Mouse (Mus musculus): Measurements from ENCODE around the gene Rft1. TPM values are rescaled to one million over a fixed set of nuclear protein-coding genes. Genes with fewer than 3 reads are reported as not detected.

Rft1 gene
- total RNA-seq, 2 experiments from 2014 or later: 10.2 to 11.2 TPM

GRCm38 (mm10) chr14:30719514-30719913 is 65.4 kb downstream of the Rft1 start:
- DNase-seq (ENCODE audit: low spot score in 2 of 2): no peak

- no peak for DNase-seq (ENCODE audit: low spot score in 2 of 2)
Observed at GRCm38 (mm10) chr14:30721850-30722249, 67.7 kb downstream of the Rft1 start.

GRCm38 (mm10) chr14:30722406-30722805 is 68.2 kb downstream of the Rft1 start:
- DNase-seq (ENCODE audit: low spot score in 2 of 2): no peak

GRCm38 (mm10) chr14:30731896-30732295 is 77.7 kb downstream of the Rft1 start:
- DNase-seq (ENCODE audit: low spot score in 2 of 2): no peak

GRCm38 (mm10) chr14:30734665-30735064 is 80.5 kb downstream of the Rft1 start:
- DNase-seq (ENCODE audit: low spot score in 2 of 2): no peak

GRCm38 (mm10) chr14:30735810-30736209 is 81.7 kb downstream of the Rft1 start:
- DNase-seq (ENCODE audit: low spot score in 2 of 2): no peak

- DNase-seq (ENCODE audit: low spot score in 2 of 2): no peak
Observed at GRCm38 (mm10) chr14:30736413-30736812, 82.3 kb downstream of the Rft1 start.

Other genes starting within 250 kb of the Rft1 start
- 10 to 100 TPM; 19.0 to 20.1 TPM for gene Dcp1a, start 174.8 kb upstream of the Rft1 start, total RNA-seq (2021)
- 10 to 100 TPM; 50.9 to 52.4 TPM for gene Cacna1d, start 162.9 kb upstream of the Rft1 start, total RNA-seq (2021)
- 100 to 1,000 TPM; 208 to 226 TPM for gene Tkt, start 106.0 kb upstream of the Rft1 start, total RNA-seq (2021)
- gene Prkcd, start 28.1 kb upstream of the Rft1 start, total RNA-seq (2021): 10 to 100 TPM; 37.2 to 38.6 TPM
- 10 to 100 TPM; 22.8 to 25.2 TPM for gene Sfmbt1, start 60.5 kb downstream of the Rft1 start, total RNA-seq (2021)
- 10 to 100 TPM; 18.2 to 31.3 TPM for gene Tmem110, start 171.2 kb downstream of the Rft1 start, total RNA-seq (2021)
- 1 to 10 TPM; 2.4 to 2.7 TPM for gene Mustn1, start 224.8 kb downstream of the Rft1 start, total RNA-seq (2021)
- under 1 TPM in 1 of 2 experiments, not detected in 1; 0.37 TPM for gene Itih4, start 232.1 kb downstream of the Rft1 start, total RNA-seq (2021)